Mouse (Mus musculus) retina, postnatal 1 day (tissue): ENCODE measurements around the gene Ndufs3.

ENCODE experiments used
- DNase-seq: peaks from one replicate; pipeline ENCODE4 v3.0.0-alpha.2; 2012

Gene Ndufs3

DNA sequence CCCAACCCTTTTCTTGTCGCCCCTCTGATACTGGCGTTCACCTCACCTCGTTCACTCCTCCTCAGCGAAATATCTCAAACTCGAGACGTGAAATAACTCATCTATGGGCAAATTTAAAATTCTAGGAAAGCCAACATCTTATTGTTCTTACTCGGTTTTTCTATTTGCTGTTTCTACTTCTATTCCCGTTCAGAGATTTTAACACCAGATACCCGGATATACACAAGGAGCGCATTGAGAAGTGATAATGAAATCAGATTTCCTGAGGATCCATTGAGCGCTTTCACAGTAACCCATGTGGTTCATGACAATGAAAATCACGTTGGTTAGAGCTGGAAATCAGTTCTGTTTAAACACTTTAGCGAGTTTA lies 57.0 kb downstream of the Ndufs3 start:
- DNase-seq, result no peak

DNA sequence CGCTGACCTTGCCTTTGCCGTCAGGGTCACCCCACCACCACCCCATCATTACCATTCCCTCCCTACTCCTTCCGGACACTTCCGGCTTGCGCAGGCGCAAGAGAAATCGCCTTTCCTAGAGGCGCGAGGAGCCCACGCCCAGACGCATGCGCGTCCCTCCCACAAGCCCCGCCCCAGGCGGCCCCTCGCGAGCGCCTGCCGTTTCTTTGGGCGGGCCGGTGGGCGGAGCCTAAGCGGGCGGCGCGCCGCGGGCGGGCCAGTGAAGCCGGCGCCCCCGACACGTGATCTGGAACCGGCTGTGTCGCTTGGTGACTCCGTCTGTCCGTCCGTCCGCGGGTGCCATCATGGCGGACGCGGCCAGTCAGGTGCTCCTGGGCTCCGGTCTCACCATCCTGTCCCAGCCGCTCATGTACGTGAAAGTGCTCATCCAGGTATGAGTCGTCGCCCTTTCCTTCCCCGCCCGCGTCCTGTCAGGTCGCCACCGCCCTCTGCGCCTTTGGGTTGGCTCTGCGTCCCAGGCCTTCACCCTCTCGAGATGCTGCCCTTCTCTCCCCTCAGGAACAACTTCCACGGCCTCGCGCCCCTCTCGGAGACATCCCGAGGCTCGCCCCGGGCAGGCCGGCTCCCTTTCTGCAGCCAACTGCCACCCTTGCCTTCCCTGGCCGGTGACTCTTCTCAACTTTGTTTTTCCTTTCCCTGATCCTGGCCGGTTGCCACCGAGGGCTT lies 57.5 kb downstream of the Ndufs3 start, which contains the start of gene Mtch2:
Gene Mtch2, plus strand, starts transcription at position 201 of the 726 bp plus-strand sequence.
- peak; percentile 98 for DNase-seq

DNA sequence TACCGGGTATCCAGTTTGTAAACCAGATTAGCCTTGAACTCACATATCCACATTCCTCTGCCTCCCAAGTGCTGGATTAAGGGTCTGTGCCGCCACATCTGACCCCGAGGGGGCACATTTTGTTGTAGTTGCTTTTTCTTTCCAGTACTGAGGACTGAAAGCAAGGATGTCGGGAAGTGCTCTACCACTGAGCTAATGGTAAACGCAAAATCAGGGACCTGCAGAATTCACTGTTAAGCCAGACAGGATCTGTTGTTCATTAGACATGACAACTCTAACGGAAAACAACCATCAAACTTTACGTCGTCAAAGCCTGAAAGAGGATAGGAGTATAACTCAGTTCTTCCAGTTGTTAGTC lies 58.1 kb downstream of the Ndufs3 start:
- DNase-seq, result no peak

DNA sequence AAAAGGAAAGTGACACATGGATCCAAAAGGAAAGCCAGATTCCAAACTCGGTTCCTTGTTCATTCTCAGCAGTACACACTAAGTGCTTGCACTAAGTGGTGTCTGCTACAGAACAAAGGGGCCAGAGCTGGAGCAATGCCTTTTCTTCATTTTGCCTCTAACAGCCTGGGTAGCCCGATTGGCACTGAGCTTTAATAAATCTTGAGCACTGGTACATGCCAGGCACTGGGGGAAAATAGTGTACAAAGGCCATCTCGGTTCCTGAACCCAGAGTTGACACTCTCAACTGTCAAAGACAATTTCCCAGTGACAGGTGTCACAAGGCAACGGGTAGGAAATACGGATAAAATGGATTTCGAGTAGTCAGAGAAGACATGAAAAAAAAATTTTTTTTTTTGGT lies 58.5 kb downstream of the Ndufs3 start:
- no peak for DNase-seq

DNA sequence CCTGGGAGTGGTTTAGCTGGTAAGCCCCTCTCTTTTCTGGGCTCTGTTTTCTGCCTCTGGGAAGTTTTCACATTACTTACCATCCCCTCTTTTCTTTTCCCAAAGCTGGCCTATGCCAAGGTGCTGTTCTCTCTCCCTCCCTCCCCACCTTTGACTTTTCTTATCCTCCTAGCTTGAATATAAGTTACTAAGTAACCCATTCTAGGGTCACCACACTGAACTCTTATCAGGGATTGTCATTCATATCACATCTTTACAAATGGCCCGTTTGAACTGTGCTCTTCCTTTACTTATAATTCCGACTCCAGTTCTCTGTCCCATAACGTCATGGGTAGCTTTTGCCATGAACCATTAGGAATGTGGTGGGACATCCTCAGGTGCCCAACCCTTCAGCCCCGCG lies 59.4 kb downstream of the Ndufs3 start:
- DNase-seq, result no peak
